9 mouse cellular contexts compared by ENCODE assay signal in the genomic region with DNA sequence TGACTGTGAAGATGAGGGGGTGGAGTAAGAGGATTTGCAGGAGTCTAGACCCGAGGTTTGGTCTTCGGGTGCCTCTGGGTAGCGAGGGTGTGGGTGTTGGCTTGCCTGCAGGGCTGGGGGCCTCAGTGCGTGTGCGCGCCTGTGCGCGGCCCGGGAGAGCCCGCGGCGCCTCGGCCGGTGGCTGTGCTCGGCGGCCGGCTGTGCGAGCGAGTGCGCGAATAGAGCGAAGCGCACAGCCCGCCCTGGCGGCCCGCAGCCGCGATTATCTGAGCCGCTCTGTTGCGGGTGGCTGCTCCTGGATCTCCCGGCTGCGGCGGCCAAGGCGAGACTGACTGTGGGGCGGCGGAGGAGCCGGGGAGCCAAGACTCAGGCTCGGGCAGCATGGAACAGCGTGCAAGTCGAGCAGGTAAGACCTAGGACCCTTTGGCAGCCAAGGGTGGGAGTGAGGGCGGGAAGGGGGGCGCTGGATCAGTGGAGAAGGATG. TPM values are rescaled to one million over a fixed set of nuclear protein-coding genes. Genes with fewer than 3 reads are reported as not detected.
A peak's percentile ranks its signal among the peaks of the same experiment; 100 is the strongest.
DNase-seq lines count a peak whose midpoint lies in the region; ATAC-seq and TF ChIP-seq lines count a peak whose summit lies in the region.
"Had no signal": no experiment of that assay in that cellular context is flagged by ENCODE, and none has a peak within 500 bp of the region (broad histone marks: within the 10 kb centered on the region; RNA-seq: fewer than 3 reads in every experiment).

No protein-coding gene starts in this region.

- intact Hi-C loops in left cerebral cortex, postnatal 4 days (cut with DNase I) = loop anchor here (10.0 kb wide), 1 partner anchor 408 kb away; the partner anchor contains the start of gene Tlx1

- H3K4me1 ChIP-seq in heart, embryonic 12.5 days (replicated peaks) = peaks cover 30% of the 10 kb centered on the region
- peaks cover 29% of the 10 kb centered on the region for H3K4me1 ChIP-seq in hindbrain, embryonic 13.5 days (replicated peaks)
- peaks cover 11% of the 10 kb centered on the region; the same call in 1 of the 2 replicates for H3K4me1 ChIP-seq in limb, embryonic 14.5 days (ENCODE audit: control insufficient read depth, insufficient read depth, low read length)
- H3K4me1 ChIP-seq in intestine, embryonic 16.5 days (ENCODE audit: control insufficient read depth, insufficient read depth, low read length) = peaks cover 12% of the 10 kb centered on the region

- no peaks in the 10 kb centered on the region for H3K36me3 ChIP-seq in heart, embryonic 12.5 days
- H3K36me3 ChIP-seq in hindbrain, embryonic 13.5 days = no peaks in the 10 kb centered on the region
- H3K36me3 ChIP-seq in limb, embryonic 14.5 days (ENCODE audit: control insufficient read depth, insufficient read depth, low read length) = no peaks in the 10 kb centered on the region
- H3K36me3 ChIP-seq in intestine, embryonic 16.5 days (ENCODE audit: control insufficient read depth, insufficient read depth, low read length) = no peaks in the 10 kb centered on the region

- under 1% methylated on average over 41 of the region's 42 CpGs for WGBS in heart, embryonic 12.5 days
- WGBS in hindbrain, embryonic 13.5 days = 0% methylated on average over 42 of the region's 42 CpGs
- 0% methylated on average over 33 of the region's 42 CpGs for WGBS in limb, embryonic 14.5 days
- WGBS in intestine, embryonic 16.5 days = under 1% methylated on average over 42 of the region's 42 CpGs

- H3K4me3 ChIP-seq in heart, embryonic 12.5 days = peak overlapping the region; percentile 20
- peak overlapping the region; percentile 34 for H3K4me3 ChIP-seq in hindbrain, embryonic 13.5 days
- H3K4me3 ChIP-seq in limb, embryonic 14.5 days (replicated peaks; ENCODE audit: low read length) = peak overlapping the region; percentile 18; the same call in 1 of the 2 replicates
- H3K4me3 ChIP-seq in intestine, embryonic 16.5 days (ENCODE audit: low read length) = no peak overlapping the region; the same call in 1 of the 2 replicates

- no peak for ATAC-seq in heart, embryonic 12.5 days (ENCODE audit: insufficient number of reproducible peaks, low FRiP score)
- ATAC-seq in hindbrain, embryonic 13.5 days (ENCODE audit: low FRiP score) = no peak
- peak; percentile 35; the same call in 1 of the 2 replicates for ATAC-seq in limb, embryonic 14.5 days (ENCODE audit: low FRiP score, low read depth)
- no peak for ATAC-seq in intestine, embryonic 16.5 days

- DNase-seq in heart, postnatal 4 days = no peak
- peak; percentile 71 for DNase-seq in ES-CJ7 (ENCODE audit: low read depth, low spot score)
- no peak for DNase-seq in limb, embryonic 14.5 days (ENCODE audit: low spot score)
- DNase-seq in left cerebral cortex, postnatal 4 days = no peak
- no peak for DNase-seq in frontal cortex, adult 2 months (ENCODE audit: extremely low spot score in 1 of 2, low spot score in 1 of 2)

- peak overlapping the region; percentile 44 for H3K4me2 ChIP-seq in heart, embryonic 12.5 days
- peak overlapping the region; percentile 52 for H3K4me2 ChIP-seq in hindbrain, embryonic 13.5 days
- H3K4me2 ChIP-seq in limb, embryonic 14.5 days (replicated peaks; ENCODE audit: low read depth, low read length, severe bottlenecking) = peak overlapping the region; percentile 35
- no peak overlapping the region for H3K4me2 ChIP-seq in intestine, embryonic 16.5 days (ENCODE audit: low read depth, low read length)

- peaks cover 95% of the 10 kb centered on the region for H3K27me3 ChIP-seq in heart, embryonic 12.5 days (replicated peaks)
- peaks cover 100% of the 10 kb centered on the region for H3K27me3 ChIP-seq in hindbrain, embryonic 13.5 days
- peaks cover 98% of the 10 kb centered on the region for H3K27me3 ChIP-seq in limb, embryonic 14.5 days (ENCODE audit: control insufficient read depth, insufficient read depth, low read length)
- H3K27me3 ChIP-seq in intestine, embryonic 16.5 days (replicated peaks; ENCODE audit: control insufficient read depth, insufficient read depth, low read length) = peaks cover 92% of the 10 kb centered on the region

- no peaks in the 10 kb centered on the region for H3K9me3 ChIP-seq in heart, embryonic 12.5 days (replicated peaks)
- H3K9me3 ChIP-seq in hindbrain, embryonic 13.5 days = no peaks in the 10 kb centered on the region
- H3K9me3 ChIP-seq in limb, embryonic 14.5 days (ENCODE audit: control insufficient read depth, low read length) = no peaks in the 10 kb centered on the region
- no peaks in the 10 kb centered on the region for H3K9me3 ChIP-seq in intestine, embryonic 16.5 days (ENCODE audit: control insufficient read depth, low read length)

- TF ChIP-seq POLR2A in limb, embryonic 14.5 days (IDR thresholded peaks at IDR 0.05; ENCODE audit: borderline replicate concordance, extremely low read depth, insufficient read depth, insufficient read length) = no peak

- H3K27ac ChIP-seq in heart, embryonic 12.5 days (ENCODE audit: poor library complexity, severe bottlenecking) = no peak overlapping the region
- H3K27ac ChIP-seq in hindbrain, embryonic 13.5 days = peak overlapping the region; percentile 86
- H3K27ac ChIP-seq in limb, embryonic 14.5 days (replicated peaks; ENCODE audit: low read depth, low read length) = no peak overlapping the region
- H3K27ac ChIP-seq in intestine, embryonic 16.5 days (ENCODE audit: low read length) = no peak overlapping the region

- H3K9ac ChIP-seq in heart, embryonic 12.5 days = peak overlapping the region; percentile 5; the same call in 1 of the 2 replicates
- H3K9ac ChIP-seq in hindbrain, embryonic 13.5 days = peak overlapping the region; percentile 69
- H3K9ac ChIP-seq in limb, embryonic 14.5 days (ENCODE audit: low read depth, low read length, severe bottlenecking) = no peak overlapping the region
- H3K9ac ChIP-seq in intestine, embryonic 16.5 days (ENCODE audit: low read depth, low read length) = no peak overlapping the region

RNA-seq across cellular contexts. Expression of gene Pax2, which starts 9.3 kb away (rescaled TPM):
- polyA plus RNA-seq in heart, embryonic 12.5 days (2016; fragmentation: Nextera tagmentation; extraction: Ambion mirVana) = not detected in 2 replicates
- total RNA-seq in heart, postnatal 4 days (2021) = not detected
- polyA plus RNA-seq in hindbrain, embryonic 13.5 days (2015; fragmentation: Nextera tagmentation; extraction: Ambion mirVana) = 17.1 and 17.2 TPM in 2 replicates
- 0.05 and 0.10 TPM in 2 replicates for polyA plus RNA-seq in limb, embryonic 14.5 days (2012; rRNA removed)
- not detected in 2 replicates for polyA plus RNA-seq in limb, embryonic 14.5 days (2014; fragmentation: Nextera tagmentation; extraction: Ambion mirVana)
- under 1 TPM; 0.26 to 0.36 TPM for total RNA-seq in left cerebral cortex, postnatal 4 days (2021)
- polyA plus RNA-seq in frontal cortex, adult 2 months (2012; rRNA removed) = 0.06 and 0.11 TPM in 2 replicates
- not detected in 2 replicates for polyA plus RNA-seq in intestine, embryonic 16.5 days (2015; fragmentation: Nextera tagmentation; extraction: Ambion mirVana)
- total RNA-seq: CH12.LX had no signal

Comparison
In these comparisons a context has a peak if more than half of its experiments do, and no peak if none do; other contexts are left out.
1. H3K9ac ChIP-seq: peak in heart, embryonic 12.5 days (single experiment) and hindbrain, embryonic 13.5 days (single experiment); none in limb, embryonic 14.5 days (single experiment) and intestine, embryonic 16.5 days (single experiment).
2. RNA of gene Pax2, which starts 9.3 kb away (polyA plus RNA-seq): 17.1 to 17.2 TPM in hindbrain, embryonic 13.5 days; 0.06 to 0.11 TPM in frontal cortex, adult 2 months, 0.05 to 0.10 TPM in limb, embryonic 14.5 days, not detected in intestine, embryonic 16.5 days and not detected in heart, embryonic 12.5 days; every median in the first group is over 10 times any median in the second.